22 mouse cellular contexts compared by ENCODE assay signal in the genomic region with DNA sequence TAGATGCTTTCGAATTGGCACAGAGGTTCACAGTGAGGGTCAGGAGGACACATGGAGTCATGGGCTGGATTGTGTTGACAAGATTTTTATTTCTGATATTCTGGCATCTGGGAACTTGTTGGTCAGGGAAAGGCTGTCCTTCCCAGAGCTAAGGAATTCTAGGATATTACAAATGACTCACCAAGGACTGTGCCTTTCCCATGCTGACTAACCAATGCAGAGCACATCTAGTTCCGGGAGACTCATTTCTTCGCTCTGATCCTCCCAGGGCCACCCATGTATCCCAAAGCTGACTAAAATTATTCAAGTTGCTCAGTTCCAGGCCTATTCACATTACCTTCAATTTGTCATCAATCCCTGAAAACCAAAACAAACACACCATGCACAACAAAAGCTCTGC.
"Had no signal": no experiment of that assay in that cellular context is flagged by ENCODE, and none has a peak within 500 bp of the region (broad histone marks: within the 10 kb centered on the region; RNA-seq: fewer than 3 reads in every experiment).

No protein-coding gene starts in this region.

- H3K27ac ChIP-seq: kidney, postnatal 0 days; layer of hippocampus, adult 2 months; limb, embryonic 10.5 days; limb, embryonic 13.5 days; liver, embryonic 12.5 days; liver, embryonic 15.5 days; lung, embryonic 15.5 days; midbrain, embryonic 12.5 days; midbrain, embryonic 15.5 days; stomach, postnatal 0 days had no signal

- DNase-seq: kidney, postnatal 25 days; layer of hippocampus, adult 9-11 months; liver; lung, adult 18-20 months; lung, postnatal 14 days; lung, postnatal 4 days; right cerebral cortex, adult 18-20 months; right cerebral cortex, postnatal 14 days; right cerebral cortex, postnatal 4 days; thymus, adult 2 months; thymus, postnatal 14 days; thymus, postnatal 4 days had no signal

- H3K4me1 ChIP-seq: liver, embryonic 12.5 days; liver, embryonic 15.5 days; lung, embryonic 15.5 days; midbrain, embryonic 12.5 days; midbrain, embryonic 15.5 days had no signal

- H3K9ac ChIP-seq: limb, embryonic 13.5 days; liver, embryonic 12.5 days; liver, embryonic 15.5 days; lung, embryonic 15.5 days; midbrain, embryonic 12.5 days; midbrain, embryonic 15.5 days had no signal

- H3K4me2 ChIP-seq: limb, embryonic 13.5 days; liver, embryonic 12.5 days; liver, embryonic 15.5 days; lung, embryonic 15.5 days; midbrain, embryonic 12.5 days; midbrain, embryonic 15.5 days had no signal

- H3K4me3 ChIP-seq: layer of hippocampus, adult 2 months; limb, embryonic 10.5 days; limb, embryonic 13.5 days; liver, embryonic 12.5 days; liver, embryonic 15.5 days; lung, embryonic 15.5 days; midbrain, embryonic 12.5 days; midbrain, embryonic 15.5 days had no signal

- ATAC-seq: liver, embryonic 12.5 days; midbrain, embryonic 15.5 days had no signal

- H3K27me3 ChIP-seq: limb, embryonic 13.5 days; liver, embryonic 12.5 days; liver, embryonic 15.5 days; lung, embryonic 15.5 days; midbrain, embryonic 12.5 days; midbrain, embryonic 15.5 days had no signal

- H3K9me3 ChIP-seq: limb, embryonic 10.5 days; limb, embryonic 13.5 days; liver, embryonic 12.5 days; liver, embryonic 15.5 days; lung, embryonic 15.5 days; midbrain, embryonic 12.5 days; midbrain, embryonic 15.5 days had no signal

- H3K36me3 ChIP-seq: limb, embryonic 10.5 days; limb, embryonic 13.5 days; liver, embryonic 12.5 days; liver, embryonic 15.5 days; lung, embryonic 15.5 days; midbrain, embryonic 12.5 days; midbrain, embryonic 15.5 days had no signal
